Mouse (Mus musculus) hindbrain, embryonic 15.5 days (tissue): ENCODE measurements around the gene Add2. TPM values are rescaled to one million over a fixed set of nuclear protein-coding genes. Genes with fewer than 3 reads are reported as not detected.

ENCODE experiments used
- polyA plus RNA-seq: library from polyadenylated mRNA; unstranded; fragments of >200 nt; fragmentation: Nextera tagmentation; extraction: Ambion mirVana; gene quantifications from 2 replicates; pipeline ENCODE4 v1.2.1, GENCODE M21; 2015

The Add2 gene
- polyA plus RNA-seq, 1 experiment from 2014 or later: 149 TPM

Other genes with a start within 250 kb of the Add2 start
- not detected in 2 replicates for gene Nat8f6, start 207.7 kb upstream of the Add2 start, polyA plus RNA-seq
- 0.16 and 0.26 TPM in 2 replicates for gene Nat8f5, start 207.7 kb upstream of the Add2 start, polyA plus RNA-seq
- 0.14 TPM in 1 of 2 replicates, not detected in the other for gene Nat8, start 196.6 kb upstream of the Add2 start, polyA plus RNA-seq
- not detected in 2 replicates for gene Nat8f2, start 159.5 kb upstream of the Add2 start, polyA plus RNA-seq
- gene Nat8f4, start 123.8 kb upstream of the Add2 start, polyA plus RNA-seq: 6.2 and 6.6 TPM in 2 replicates
- gene Tprkb, start 116.8 kb upstream of the Add2 start, polyA plus RNA-seq: 47.7 and 50.5 TPM in 2 replicates
- 20.5 and 20.7 TPM in 2 replicates for gene Nat8f1, start 113.0 kb upstream of the Add2 start, polyA plus RNA-seq
- 52.2 and 53.9 TPM in 2 replicates for gene Dusp11, start 67.0 kb upstream of the Add2 start, polyA plus RNA-seq
- not detected in 2 replicates for gene Figla, start 12.5 kb upstream of the Add2 start, polyA plus RNA-seq
- 15.3 and 19.1 TPM in 2 replicates for gene Tgfa, start 166.5 kb downstream of the Add2 start, polyA plus RNA-seq